Mouse (Mus musculus): ENCODE measurements around the gene P3h4.

P3h4 gene

GRCm38 (mm10) chr11:100408835-100409462 lies 5.7 kb downstream of the P3h4 start:
- no peak for DNase-seq (ENCODE audit: extremely low read depth, low read depth, low spot score)

DNA sequence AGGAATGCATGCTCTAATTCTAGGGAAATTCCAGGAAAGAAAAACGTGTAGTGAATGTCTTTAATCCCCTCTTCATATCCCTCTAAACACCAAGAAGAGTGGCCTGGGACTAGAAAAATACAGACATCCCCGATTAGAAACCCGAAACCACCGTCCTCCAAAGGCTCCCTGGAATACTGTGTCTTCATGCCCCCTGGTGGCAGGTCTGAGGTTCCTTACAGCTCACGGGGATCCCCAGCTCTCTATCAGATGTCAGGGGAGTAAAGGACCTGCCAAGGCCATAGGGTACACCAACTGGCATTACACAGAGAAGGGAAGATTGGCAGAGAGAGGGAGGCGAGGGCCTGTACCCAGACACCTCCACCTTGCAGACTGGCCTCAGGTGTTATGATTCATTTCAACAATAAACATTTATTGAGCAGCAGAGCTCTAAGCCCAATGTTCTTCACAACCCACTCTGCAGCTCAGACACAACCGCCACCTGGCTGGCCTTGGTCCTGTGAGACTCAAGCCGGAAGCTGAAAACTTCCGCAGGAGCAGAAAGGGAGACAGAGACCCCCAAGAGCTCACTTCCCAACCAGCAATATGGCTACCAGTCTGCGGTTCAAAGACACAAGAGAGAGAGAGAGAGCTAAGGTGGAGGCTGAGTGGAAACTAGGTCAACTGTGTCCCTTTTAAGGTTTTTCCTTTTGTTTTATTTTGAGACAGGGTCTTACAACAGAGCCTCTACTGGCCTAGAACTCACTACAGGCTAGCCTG lies 6.4 kb downstream of the P3h4 start:
- DNase-seq (ENCODE audit: extremely low read depth, low read depth, low spot score): no peak

GRCm38 (mm10) chr11:100406995-100407705 lies 7.5 kb downstream of the P3h4 start:
- no peak for DNase-seq (ENCODE audit: extremely low read depth, low read depth, low spot score)

GRCm38 (mm10) chr11:100406273-100406672 lies 8.4 kb downstream of the P3h4 start:
- DNase-seq (ENCODE audit: extremely low read depth, low read depth, low spot score): no peak

- no peak for DNase-seq (ENCODE audit: extremely low read depth, low read depth, low spot score)
Measured at GRCm38 (mm10) chr11:100404456-100405074, 10.1 kb downstream of the P3h4 start.

DNA sequence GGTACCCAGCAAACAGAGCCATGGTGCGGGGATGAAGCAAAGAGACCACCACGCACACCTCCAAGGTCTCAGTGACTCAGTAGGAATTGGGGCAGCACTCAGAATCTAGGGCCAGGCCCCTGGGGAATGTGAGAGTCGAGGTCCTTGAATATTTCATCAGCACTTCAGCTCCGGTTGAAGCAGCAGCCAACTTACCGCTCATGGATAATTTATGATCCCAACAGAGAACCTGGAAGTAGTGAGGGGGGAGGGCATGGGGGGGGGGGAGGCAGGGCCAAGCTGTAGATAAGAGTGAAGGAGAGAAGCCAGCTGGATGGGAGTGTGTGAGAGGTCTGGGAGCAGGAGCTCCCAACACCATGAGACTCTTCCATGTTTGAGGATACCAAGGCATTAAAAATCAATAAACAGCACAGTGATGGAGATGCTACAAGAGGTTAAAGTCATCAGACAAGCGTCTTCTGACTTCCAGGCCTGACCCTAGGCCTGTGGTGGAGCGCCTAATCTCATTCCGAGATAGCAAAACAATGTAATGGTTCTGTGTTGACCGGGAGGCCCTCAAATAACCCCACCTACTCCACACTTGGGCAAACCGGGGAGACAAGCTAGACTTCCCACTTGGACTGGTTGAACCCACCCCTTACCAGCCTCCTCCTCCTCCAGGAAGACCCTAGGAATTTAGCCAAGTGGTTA lies 11.0 kb downstream of the P3h4 start:
- no peak for DNase-seq (ENCODE audit: extremely low read depth, low read depth, low spot score)

GRCm38 (mm10) chr11:100402682-100403081 lies 12.0 kb downstream of the P3h4 start:
- no peak for DNase-seq (ENCODE audit: extremely low read depth, low read depth, low spot score)

DNA sequence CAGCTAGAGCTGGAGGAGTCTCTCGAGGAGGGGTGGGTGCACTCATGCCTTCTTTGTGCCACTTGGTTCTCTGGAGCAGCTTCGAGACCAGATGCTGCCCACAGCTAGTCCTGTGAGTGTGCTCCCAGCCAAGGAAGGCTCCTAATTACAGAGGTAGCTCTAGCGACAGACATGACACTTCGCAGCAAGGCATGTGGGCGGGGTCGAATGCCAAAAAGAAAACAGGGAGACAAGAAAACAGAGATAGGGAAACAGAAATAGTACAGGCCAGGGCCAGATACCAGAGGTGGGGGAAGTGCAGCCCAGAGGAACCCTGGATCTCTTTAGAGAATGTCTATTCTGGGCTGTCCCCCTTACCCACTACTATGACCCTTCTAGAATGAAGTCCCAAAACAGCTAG lies 12.4 kb downstream of the P3h4 start:
- no peak for DNase-seq (ENCODE audit: extremely low read depth, low read depth, low spot score)

- no peak for DNase-seq (ENCODE audit: extremely low read depth, low read depth, low spot score)
Measured at GRCm38 (mm10) chr11:100400842-100401241, 13.8 kb downstream of the P3h4 start.

- DNase-seq (ENCODE audit: extremely low read depth, low read depth, low spot score): no peak
Measured at GRCm38 (mm10) chr11:100399727-100400538, 14.7 kb downstream of the P3h4 start.

DNA sequence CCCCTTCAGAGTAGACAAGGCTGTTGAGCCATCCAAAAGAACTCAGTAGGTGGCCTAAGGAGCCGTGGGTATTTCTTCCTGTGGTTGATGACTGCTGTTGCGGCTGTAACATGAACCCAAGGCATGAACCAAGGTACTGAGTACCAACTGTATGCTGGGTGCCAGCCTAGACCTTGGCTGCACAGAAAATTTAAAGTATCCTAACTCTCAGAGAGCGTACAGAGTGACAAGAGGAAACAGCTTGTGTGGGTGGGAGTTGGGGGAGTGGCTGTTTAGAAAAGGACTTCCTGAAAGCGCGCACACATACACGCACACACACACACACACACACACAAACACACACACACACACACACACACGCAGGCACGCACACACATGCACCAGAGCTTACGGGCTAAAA lies 15.3 kb downstream of the P3h4 start:
- DNase-seq (ENCODE audit: extremely low read depth, low read depth, low spot score): no peak

DNA sequence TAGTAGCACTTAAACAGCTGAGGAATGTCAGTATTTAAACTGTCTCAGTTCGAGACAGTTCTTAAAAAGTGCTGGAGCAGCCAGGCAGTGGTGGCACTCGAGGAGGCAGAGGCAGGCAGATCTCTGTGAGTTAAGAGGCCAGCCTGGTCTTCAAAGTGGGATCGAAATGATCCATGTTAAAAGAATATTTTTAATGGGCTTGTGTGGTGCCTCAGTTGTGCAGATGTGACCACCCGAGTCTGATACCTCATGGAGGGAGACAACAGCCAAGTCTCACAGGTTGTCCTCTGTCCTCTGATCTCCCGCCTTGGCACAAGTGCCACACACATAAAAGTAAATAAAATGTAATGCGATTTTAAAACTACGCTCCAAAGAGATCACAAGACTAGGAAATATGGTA lies 16.1 kb downstream of the P3h4 start:
- no peak for DNase-seq (ENCODE audit: extremely low read depth, low read depth, low spot score)

- peak; percentile 96 for DNase-seq (ENCODE audit: extremely low read depth, low read depth, low spot score)
Measured at GRCm38 (mm10) chr11:100397600-100398389, 16.8 kb downstream of the P3h4 start, which contains the start of gene Jup. Jup (minus strand) TSS chr11:100397763.

GRCm38 (mm10) chr11:100396886-100397599 lies 17.6 kb downstream of the P3h4 start:
- no peak for DNase-seq (ENCODE audit: extremely low read depth, low read depth, low spot score)

GRCm38 (mm10) chr11:100395861-100396631 lies 18.6 kb downstream of the P3h4 start:
- DNase-seq (ENCODE audit: extremely low read depth, low read depth, low spot score): no peak

DNA sequence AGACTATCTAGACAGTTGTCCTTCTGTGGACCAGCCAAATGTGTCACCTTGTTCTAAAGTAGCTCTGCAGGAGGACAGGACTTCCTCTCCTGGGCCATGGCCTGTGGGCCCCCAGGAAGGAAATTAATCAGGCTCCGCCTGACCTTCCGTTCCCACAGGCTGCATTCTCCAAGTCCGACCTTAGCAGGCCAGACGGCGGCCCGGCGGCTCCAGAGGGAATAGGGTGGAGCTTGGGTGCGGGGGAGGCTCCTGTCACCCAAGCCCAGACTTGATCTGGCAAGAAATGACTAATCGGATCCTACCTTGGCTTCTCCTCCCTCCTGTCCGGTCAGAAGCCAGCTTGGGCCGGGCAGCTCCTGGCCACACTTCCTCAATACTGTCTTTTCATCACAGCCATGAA lies 19.4 kb downstream of the P3h4 start:
- DNase-seq (ENCODE audit: extremely low read depth, low read depth, low spot score): peak; percentile 88

DNA sequence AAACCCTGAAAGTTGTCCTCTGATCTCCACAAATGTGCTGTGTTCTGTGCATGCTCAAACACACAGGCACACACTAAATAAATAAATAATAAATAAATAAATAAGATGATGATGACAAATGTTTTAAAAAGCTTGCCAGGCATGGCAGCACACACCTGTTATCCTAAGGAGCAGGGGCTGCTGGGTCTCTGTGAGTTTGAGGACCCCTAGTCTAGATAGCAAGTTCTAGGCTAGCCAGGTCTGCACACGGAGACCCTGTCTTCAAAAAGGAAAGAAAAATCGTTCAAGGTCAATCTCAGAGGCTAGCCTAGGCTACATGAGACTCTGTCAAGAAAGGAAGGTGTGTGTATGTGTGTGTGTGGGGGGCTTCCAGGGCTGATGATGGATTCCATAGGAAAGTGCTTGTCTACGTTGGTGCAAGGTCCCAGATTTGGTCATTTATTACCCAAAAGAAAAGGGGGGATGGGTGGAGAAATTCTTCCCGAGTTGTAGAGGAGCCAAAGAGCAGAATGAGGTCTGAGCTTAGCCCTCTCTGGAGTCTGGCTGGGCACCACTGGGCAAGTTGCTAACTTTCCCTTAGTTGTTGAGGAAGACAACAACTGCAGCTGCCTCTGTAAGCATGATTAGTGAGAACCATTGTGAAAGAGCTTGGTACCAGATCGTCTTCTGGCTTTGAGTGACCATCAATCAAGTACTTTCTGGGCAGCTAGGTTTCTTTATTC lies 20.1 kb downstream of the P3h4 start:
- no peak for DNase-seq (ENCODE audit: extremely low read depth, low read depth, low spot score)

Measured in fat pad, adult 2 months (tissue).